Mouse (Mus musculus) gonadal fat pad, adult 2 months (tissue): Measurements from ENCODE around the gene Dap. TPM values are rescaled to one million over a fixed set of nuclear protein-coding genes. Genes with fewer than 3 reads are reported as not detected.

ENCODE experiments used
- DNase-seq: peaks from one replicate; pipeline ENCODE4 v3.0.0-alpha.2; 2012; ENCODE audit warnings: low read depth
- polyA plus RNA-seq: library from polyadenylated mRNA; depleted of rRNA; stranded (reverse); fragments of >200 nt; gene quantifications from 2 replicates; pipeline ENCODE4 v1.2.3, GENCODE M21; 2012; rRNA removed

The Dap gene
- polyA plus RNA-seq, result 126 and 208 TPM in 2 replicates

DNA sequence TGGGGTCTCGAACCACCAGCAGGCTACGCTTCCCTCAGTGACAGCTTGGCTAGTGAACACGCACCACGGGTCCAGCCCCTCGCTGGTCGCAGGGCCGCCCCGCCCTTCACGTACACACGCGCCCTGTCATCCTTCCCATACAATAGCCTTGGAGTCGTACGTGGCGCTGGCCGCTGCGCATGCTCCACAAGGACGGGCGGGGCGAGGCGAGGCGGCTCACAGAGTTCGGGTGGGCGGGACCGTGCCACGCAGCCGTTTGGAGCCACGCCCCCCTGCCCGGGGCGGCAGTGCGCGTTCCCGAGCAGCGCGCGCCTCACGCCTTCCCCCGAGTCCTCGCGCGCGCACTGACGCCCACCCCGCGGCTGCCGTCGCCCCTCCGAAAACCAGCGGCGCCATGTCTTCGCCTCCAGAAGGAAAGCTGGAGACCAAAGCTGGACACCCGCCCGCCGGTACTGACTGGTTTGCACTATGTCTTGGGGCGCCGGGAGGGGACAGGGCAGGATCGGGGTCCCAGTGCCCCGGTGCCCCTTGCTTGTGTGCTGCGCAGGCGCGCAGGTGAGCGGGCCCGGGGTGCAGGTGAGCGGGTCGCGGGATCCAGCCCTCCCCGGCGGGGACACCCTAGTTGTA lies at the start of gene Dap:
Dap (plus strand) TSS at position 180 of the 627 bp plus-strand sequence.
- peak; percentile 44 for DNase-seq

DNA sequence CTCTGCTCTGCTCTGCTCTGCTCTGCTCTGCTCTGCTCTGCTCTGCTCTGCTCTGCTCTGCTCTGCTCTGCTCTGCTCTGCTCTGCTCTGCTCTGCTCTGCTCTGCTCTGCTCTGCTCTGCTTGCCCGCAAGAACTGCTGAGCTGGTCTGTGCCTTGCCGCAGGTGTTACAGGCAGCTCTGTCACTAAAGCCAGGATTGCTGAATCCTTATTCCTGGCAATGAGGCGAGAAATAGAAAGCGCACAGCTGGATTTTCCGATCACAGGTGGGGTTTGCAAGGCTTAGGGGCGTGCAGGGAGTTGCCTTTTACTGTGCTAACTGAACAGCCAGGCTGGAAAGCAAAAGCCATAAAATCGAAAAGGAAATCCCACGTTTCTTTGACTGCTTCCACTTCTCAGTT lies 47.5 kb upstream of the Dap start:
- DNase-seq, result no peak

DNA sequence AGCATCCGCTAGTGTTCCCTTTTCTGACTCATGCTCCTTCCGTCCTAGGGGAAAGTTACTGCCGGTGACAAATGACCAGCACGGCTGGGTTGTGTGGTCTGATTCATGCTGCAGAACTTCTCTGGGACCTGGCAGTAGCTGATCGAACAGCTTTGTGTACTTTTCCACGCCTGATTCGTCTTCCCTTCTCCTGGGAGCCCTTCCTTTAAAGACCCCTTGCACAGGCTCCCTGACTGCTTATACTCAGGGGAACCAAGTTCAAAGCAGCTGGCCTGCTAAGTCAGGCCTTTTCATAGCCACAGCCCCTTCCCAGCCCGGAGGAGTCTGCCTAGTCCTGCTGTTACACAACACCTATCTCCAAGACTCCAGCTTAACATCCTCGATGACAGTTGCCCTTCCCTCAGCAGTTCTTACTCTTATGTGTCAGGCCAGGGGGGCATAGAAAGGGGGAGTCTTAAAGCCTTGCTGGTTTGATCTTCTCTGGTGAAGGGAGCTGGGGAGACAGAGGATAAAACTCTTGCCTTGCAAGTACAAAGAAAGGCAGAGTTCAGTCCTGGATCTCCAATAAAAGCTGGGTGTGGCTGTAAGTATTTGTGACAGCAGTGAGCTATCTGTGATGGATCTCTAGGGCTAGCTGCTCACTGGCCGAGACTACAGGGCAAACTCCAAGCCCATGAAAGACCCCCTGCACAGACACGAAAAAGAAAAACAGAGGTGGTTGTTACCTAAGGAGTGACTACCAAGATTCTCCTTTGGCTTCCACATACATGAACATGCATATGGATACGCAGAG lies 39.3 kb upstream of the Dap start:
- no peak for DNase-seq

DNA sequence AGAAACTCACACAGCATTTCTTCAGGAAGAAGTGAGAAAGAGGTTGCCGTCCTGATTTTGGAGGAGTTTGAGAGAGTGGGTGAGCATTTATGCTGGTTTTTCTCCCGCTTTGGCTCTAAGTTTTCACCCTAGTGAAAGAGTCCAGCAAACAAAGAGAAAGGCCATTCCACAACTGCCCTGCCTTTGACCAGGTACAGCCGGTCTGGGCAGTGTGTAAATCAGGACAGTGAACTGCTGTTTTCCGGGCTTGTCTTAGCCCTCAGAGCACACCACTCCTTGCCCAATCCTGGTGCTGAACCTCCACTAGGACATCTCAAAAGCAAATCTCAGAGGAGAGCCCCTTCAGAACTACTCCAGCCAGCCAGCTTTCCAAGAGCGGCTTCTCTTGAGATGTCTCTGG lies 38.6 kb upstream of the Dap start:
- DNase-seq, result no peak

DNA sequence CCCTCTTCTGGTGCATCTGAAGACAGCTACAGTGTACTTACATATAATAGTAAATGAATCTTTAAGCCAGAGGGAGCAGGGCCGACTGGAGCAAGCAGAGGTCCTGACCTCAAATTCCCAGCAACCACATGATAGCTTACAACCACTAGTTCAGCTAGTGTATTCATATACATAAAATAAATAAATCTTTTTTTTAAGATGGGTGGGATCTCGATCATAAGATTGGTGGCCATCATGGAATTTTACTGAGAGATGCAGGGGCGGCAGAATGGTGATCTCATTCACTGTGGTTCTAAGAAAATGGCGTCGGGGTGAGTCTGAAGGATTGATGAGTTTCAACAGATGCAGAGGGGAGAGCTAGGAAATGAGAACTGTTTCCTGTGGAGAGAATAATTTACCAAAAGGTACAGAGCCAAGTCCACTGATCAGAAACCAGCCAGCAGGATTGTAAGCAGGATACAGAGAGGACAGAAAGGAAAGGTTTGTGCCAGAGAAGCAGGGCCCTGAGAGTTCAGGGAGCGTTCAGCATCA lies 37.7 kb upstream of the Dap start:
- DNase-seq, result no peak

DNA sequence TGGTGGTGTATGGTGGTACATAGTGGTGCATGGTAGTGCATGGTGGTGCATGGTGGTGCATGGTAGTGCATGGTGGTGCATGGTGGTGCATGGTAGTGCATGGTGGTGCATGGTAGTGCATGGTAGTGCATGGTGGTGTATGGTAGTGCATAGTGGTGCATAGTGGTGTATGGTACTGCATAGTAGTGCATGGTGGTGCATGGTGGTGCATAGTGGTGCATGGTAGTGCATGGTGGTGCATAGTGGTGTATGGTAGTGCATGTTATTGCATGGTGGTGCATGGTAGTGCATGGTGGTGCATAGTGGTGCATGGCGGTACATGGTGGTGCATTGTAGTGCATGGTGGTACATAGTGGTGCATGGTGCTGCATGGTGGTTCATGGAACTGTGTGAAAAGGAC lies 31.6 kb upstream of the Dap start:
- no peak for DNase-seq

DNA sequence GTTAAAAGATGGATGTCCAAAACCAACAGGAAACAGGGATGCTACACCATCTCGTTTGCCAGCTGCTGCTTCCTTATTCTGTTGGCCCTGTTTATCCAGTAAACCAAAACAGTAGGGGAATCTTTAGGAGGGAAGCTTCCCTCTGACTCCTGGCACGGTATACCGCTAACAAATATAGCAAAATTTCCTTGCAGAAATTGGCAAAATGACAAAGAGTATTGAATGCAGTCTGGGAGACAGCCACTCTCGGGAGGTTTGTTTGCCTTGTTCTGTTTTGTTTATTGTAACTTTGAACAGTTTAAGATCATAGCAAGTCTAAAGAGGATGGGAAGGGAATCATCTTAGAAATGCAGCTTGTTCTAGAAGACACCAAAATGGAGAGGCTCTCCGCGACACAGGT lies 28.3 kb upstream of the Dap start:
- no peak for DNase-seq

DNA sequence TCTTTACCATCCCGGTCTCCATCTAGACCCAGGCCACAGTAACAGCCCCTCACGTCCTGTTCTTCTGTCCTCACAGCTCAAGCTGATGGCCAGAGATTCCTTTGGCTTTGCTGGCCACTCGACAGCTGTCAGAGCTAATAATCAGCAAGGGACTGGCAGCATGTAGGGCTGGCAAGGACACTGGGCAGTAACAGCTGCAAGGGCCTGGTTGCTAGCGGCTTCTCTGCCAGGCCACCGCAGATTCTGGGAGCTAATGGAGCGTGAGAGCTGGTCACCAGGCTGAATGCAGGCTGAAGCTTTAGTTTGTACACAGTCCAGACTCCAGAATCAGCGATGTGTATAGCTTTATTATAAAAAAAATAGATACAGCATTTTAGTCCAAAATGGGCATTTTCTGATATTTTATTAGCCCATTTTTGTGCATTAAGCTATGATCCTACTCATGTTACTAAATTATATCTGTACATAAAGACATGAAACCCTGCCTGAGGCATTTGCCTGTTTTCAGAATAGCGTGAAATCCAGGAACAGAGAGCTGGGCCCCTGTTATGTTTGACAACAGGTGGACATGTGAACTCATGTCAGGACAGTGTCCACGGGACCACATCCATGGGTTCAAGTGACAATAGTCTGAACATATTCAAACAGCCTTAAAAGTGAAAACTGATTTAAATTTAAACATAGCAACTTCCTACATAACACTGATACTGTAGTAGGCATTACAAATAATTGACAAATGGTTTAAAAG lies 16.6 kb upstream of the Dap start:
- no peak for DNase-seq

DNA sequence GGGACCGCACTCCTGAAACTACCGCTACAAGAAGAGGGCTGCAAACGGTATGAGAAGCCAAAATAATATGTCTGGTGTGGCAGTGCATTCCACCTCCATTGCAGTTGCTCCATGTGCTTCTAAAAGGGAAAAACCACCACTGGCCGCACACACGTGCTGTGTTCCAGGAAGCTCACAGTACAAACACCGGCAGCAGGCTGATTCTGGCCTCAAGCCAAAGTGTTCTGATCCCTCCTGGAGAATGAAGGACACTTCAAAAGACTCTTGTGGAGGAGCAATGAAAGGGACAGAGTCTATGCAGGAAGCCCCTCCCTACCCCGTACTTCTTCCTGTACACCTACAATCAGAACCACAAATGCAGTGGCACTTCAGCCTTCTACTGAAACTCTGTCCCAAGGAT lies 12.2 kb upstream of the Dap start:
- no peak for DNase-seq

DNA sequence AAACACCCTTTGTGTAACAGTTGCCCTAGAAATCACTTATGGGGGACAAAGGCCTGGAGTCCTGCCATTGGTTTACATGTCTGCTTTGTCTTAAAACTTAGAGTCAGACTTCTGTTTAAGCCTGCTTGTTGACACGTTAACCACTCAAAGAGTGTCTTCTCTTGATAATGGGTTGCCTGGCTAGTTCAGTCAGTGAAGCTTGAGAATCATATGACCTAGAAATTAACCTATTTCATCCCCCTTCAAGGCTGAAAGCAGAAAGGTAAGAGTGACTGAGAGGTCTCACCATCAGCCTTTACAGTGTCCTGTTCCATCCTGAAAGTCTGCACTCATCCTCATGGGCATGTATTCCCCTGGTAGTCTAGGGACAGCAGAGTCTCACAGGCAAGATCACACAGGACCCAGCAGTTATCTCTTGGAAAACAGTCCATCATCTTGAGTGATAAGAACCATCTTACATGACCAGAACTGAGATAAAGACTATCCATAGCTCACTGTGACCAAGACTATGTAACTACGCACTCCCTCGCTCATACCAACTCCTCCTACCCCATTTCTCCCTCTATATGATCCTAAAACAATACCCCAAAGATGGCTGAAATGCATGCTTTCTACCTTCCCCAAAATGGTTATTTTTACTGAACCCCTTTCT lies 10.4 kb upstream of the Dap start:
- DNase-seq, result no peak

DNA sequence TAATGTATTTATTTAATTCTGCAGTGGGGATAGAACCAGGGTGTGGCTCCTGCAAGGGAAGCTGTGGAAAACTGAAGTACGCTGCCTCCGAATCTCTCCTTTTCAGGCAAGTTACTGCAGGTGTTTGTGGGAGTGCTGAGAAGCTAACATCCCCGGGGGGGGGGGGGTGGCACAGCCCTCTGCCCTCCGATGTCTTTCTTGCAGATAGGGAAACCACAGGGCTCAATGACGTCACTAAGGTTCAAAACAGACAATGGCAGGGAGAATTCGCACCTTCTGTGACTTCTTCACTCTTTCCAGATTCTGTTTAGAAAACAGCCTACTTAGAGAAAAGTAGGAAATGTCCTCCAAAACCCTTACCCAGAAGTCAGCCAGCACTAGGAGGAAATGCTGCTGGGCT lies 1.9 kb upstream of the Dap start:
- no peak for DNase-seq

DNA sequence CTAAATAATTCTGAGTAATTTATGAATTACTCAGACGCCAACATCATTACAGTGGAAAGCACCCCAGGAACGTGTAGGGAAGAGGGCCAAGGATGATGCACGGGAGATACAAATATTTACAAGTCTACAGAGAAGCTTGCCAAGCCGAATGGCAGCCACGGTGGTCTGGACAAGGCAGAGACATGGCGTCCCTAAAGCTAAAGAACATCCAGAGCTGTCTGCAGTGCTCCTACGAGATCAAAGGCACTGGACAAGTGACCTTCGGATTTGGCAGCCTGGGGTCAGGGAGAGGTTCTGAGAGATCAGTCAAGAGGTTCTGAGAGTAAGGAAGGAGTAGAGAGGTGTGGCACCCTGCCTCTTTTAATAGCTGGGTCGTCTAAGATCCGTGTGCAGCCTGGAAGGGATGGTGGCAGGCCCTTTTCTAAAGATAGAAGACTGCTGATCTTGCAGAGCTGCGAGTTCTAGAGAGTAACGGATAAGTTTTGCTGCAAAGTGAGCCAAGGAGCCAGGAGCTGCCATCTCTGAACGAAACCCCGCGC lies 449 bp upstream of the Dap start:
- DNase-seq, result no peak

DNA sequence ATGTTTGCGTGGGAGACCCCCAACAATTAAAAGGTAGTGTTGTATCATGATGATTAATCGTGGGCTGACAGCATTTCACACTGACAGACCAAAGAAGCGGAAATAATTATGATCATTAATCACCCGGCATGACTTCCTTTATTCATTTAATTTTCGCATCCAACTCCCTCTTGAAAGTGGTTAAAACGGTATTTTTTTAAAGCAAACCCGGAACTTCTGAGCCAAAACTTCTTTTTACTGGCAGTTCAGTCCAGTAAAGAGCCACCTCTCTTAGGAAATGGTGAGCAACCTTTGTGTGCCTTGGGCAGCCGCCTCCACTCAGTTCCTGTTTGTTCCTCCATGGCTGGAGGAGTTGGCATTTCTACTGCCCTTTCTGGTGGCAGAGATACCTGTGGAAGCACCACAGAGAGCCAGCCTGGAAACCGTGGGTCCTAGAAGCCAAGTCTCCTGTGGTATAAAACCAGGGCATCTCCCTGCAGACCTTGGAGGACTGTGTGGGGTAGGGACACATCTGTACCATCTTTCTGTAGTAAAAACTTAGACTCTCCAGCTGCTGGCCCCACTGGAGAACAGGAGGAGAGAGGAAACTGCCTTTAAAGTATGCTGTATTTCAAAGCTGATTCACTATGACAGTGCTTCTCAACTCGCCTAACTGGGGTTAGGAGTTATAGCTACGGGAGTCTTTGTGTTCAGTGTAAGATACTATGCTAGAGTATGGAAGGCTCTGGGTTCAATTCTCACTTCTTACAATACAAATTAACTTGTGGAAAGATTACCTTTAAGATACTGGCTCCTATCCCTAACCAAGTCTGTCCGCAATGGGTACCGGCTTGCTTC lies 910 bp downstream of the Dap start:
- DNase-seq, result peak; percentile 75

DNA sequence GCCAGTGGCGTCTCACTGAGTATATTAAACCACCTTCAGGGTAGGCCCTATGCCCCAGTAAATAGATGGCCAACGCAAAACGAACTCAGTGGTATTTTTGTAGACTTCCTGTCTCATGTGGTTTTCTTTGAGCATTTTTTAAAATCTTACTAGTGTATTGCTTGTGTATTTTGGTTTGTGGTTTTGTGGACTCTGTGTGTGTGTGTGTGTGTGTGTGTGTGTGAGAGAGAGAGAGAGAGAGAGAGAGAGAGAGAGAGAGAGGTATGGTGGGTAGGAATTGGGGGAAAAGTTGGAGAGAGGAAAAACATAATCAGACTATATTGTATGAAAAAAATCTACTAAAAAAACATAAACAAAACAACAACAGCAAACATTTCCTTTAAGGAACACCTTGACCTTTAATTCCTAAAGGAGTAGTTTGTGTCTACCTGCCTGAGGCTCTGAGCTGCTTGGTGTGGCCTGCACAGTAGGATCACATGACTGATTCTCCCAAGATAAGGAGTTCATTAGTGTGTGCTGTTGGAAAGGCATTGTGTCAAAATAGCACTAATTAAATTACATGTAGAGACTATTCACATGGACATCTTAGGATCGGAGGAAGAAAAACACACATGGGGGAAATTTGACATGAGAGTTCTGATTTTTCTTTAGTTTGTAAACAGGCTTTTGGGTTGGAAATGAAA lies 1.7 kb downstream of the Dap start:
- peak; percentile 38 for DNase-seq

DNA sequence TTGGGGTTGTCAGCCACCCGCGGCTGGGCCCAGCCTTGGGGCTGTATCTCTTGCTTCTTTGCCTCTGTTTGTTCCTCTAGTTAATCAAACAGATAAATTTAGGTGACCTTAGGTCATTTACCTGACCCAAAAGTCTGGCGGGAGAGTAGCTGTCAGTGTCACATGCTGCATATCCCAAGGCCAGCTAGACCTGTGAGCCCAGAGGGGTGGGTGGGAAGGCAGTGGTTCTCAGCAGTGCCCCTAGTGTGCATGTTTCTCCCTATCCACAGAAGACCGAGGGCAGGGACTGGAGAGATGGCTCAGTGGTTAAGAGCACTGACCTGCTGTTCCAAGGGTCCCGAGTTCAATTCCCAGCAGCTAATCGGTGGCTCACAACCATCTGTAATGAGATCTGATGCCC lies 2.4 kb downstream of the Dap start:
- DNase-seq, result no peak

DNA sequence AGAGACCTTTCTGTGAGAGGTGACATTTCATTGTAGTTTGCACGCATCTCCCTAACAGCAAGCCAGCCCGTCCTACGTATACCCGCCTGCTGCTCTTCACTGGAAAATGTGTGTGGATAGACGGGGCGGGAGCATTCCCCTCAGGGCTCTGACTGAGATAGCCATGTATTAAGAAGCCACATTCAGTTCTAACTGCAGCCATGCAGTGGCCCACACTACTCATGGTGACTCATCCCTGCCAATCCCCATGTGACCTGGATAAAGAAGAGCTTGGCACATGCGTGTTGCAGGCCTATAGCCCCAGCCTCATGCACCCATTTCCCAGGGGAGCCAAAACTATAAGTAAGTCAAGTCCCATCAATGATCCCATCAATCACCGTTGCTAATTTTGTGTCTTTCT lies 3.7 kb downstream of the Dap start:
- DNase-seq, result no peak

DNA sequence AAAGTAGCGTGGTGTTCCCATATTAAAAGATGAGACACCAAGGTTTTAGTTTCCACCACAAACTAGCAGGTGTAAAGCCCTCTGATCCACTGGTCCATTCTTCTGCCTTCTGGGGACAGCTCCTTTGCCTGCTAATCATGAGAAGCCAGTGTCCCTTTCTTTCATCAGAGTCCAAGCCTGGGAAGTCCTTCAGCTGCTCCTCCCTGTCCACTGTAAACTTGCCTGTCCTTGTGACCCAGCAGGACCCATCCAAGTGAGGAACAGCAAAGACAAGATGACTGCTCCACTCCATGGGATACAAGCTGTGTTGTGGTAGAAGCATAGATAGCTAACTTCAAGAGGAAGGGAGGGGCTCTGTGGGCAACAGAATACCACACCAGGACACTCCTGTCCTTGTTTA lies 8.9 kb downstream of the Dap start:
- no peak for DNase-seq

DNA sequence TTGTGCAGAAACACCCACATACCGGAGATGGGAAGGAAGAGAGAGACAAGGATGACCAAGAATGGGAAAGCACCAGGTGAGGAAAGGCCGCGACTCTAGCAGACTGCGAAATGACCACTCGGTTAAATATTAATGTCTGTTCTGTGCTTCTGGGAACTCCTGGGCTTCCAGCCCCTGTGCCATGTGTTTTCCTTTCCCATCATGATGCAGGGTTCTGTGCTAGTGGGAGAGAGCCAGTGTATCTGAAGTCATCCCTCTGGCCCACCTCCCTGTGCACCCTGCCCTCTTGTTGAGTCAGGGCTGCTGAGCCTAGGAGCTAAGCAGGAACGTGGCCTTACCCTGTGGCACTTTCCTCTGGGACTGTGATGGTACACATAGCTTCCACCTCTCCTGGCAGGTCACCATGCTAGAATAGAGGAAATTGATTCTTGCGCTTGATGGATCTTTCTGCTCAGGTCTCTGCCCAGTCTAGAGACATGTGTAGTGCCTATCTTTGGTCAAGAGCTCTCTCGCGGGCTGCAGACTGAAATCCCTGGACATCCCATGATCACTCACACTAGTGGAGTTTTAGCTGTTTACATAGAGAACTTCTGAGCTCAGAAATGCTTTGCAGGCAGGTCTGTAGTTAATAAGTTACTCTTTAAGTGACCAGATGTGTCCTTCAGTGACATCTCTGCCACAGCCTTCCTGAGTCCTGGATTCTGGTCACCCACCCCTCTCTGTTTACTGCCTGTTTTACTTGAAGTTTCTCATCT lies 11.9 kb downstream of the Dap start:
- no peak for DNase-seq

DNA sequence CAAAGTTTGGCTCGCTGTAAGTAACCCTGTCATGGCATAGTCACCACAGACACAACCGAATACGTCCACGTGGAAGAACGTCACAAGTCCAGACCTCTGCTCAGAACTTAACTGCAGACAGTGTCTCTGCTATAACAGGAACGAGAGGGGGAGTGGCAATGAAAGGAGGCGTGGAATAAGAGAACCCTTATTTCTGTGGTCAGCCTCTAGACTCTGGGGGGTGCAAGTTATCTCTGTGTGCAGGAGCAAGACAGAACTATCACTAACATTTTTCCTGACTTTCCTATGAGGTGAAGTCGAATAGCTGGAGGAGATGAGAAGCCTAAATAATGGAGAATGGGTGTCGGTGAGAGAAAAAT lies 12.4 kb downstream of the Dap start:
- DNase-seq, result no peak

DNA sequence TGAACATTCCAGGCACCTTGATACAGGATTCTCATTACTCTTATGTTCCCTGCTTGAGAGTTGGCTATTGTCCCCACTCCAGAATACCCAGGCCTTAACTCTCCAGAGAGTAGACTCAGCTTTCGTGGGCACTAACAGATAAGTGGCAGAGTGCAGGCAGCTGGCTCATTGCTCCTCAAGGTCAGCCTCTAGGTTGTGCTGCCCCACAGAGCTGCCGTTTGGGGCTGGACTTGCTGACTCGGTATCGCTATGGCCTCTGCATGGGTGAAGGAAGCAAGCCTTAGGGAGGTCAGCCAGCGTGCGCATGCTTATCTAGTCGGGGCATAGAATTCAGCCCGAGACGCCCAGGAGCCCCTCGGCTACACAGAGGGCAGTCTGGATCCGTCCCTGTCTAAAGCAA lies 13.3 kb downstream of the Dap start:
- DNase-seq, result no peak
